Comparison of ENCODE assay signal across 8 mouse cellular contexts in the genomic region with DNA sequence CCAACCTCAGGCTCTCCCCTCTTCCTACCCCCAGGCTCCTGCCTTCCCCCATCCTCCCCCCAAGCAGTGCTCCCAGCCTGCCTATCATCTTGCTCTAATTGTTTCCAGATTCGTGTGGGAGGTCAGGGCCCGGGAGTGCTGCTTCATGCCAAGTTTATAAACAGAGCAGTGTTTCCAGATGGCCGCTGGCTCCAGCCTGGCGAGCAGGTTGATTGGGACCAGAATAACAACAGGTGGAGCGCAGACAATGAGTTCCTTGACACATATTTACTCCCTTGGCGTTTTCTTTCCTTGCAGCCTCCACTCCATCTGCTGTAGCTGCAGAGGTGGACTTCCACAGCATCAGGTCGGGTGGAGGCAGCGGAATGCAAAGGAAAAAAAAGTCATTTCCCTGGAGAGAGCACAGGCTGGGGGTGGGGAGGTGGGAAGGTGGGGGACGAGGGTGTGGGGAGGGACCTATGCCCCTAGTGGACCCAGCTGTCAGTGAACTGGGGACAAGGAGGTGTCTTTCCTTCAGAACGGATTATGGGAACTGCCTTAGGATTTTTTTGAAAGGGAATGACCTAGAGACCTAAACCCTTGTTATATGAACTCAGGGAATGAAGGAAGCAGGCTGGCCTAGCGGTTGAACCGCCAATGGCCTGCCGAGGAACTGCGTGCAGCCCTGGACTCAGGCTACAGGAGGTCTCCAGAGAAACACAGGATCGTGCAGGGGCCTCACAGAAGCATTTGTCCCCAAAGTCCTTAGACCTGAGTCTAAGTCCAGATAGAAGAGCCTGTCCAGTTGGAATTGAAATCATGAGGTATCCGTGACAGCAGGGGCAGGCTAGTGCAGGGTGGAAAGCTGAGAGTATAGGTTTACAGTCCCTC.
A peak's percentile ranks its signal among the peaks of the same experiment; 100 is the strongest.
DNase-seq lines count a peak whose midpoint lies in the region; ATAC-seq and TF ChIP-seq lines count a peak whose summit lies in the region.

No protein-coding gene starts in this region.

- WGBS in embryonic facial prominence, embryonic 13.5 days: 3% methylated on average over 16 of the region's 16 CpGs
- 4% methylated on average over 16 of the region's 16 CpGs for WGBS in midbrain, embryonic 15.5 days

- TF ChIP-seq POLR2A in testis, adult 2 months (IDR thresholded peaks at IDR 0.05; ENCODE audit: control insufficient read depth, low read depth, low read length): no peak

- DNase-seq in adrenal gland, adult 8-10 months: peak; percentile 17
- peak; percentile 79 to 89 for DNase-seq in heart, adult 18-20 months
- peak; percentile 14 for DNase-seq in kidney, adult 11 months
- DNase-seq in left cerebral cortex, postnatal 14 days (ENCODE audit: low spot score in 2 of 2): peak; percentile 24 to 41
- no peak for DNase-seq in thymus, postnatal 36 days

- no peaks in the 10 kb centered on the region for H3K36me3 ChIP-seq in embryonic facial prominence, embryonic 13.5 days
- no peaks in the 10 kb centered on the region for H3K36me3 ChIP-seq in midbrain, embryonic 15.5 days (replicated peaks)
- no peaks in the 10 kb centered on the region for H3K36me3 ChIP-seq in testis, adult 2 months (ENCODE audit: control insufficient read depth, insufficient read depth, low read length)

- no peak overlapping the region for H3K9ac ChIP-seq in embryonic facial prominence, embryonic 13.5 days
- no peak overlapping the region for H3K9ac ChIP-seq in midbrain, embryonic 15.5 days

- peak overlapping the region; percentile 88 for H3K27ac ChIP-seq in embryonic facial prominence, embryonic 13.5 days
- no peak overlapping the region for H3K27ac ChIP-seq in midbrain, embryonic 15.5 days
- H3K27ac ChIP-seq in testis, adult 2 months (ENCODE audit: control insufficient read depth, insufficient read depth, low read depth, low read length): no peak overlapping the region; the same call in 1 of the 2 replicates

- H3K4me1 ChIP-seq in embryonic facial prominence, embryonic 13.5 days: peaks cover 54% of the 10 kb centered on the region
- H3K4me1 ChIP-seq in midbrain, embryonic 15.5 days: peaks cover 12% of the 10 kb centered on the region
- peaks cover 15% of the 10 kb centered on the region for H3K4me1 ChIP-seq in testis, adult 2 months (ENCODE audit: control insufficient read depth, insufficient read depth, low read length)

- no peak overlapping the region for H3K4me3 ChIP-seq in embryonic facial prominence, embryonic 13.5 days
- H3K4me3 ChIP-seq in midbrain, embryonic 15.5 days: no peak overlapping the region
- no peak overlapping the region; the same call in 1 of the 2 replicates for H3K4me3 ChIP-seq in testis, adult 2 months (ENCODE audit: control insufficient read depth, low read depth, low read length)

- peak; percentile 15; the same call in 1 of the 2 replicates for TF ChIP-seq CTCF in testis, adult 2 months (IDR thresholded peaks at IDR 0.05; ENCODE audit: control insufficient read depth, insufficient read depth, insufficient replicate concordance, low read depth, low read length)

- peak overlapping the region; percentile 48 for H3K4me2 ChIP-seq in embryonic facial prominence, embryonic 13.5 days
- peak overlapping the region; percentile 28 for H3K4me2 ChIP-seq in midbrain, embryonic 15.5 days

- no peaks in the 10 kb centered on the region for H3K9me3 ChIP-seq in embryonic facial prominence, embryonic 13.5 days
- H3K9me3 ChIP-seq in midbrain, embryonic 15.5 days: no peaks in the 10 kb centered on the region

- intact Hi-C loops in left cerebral cortex, postnatal 14 days (cut with DNase I): no loop called here

- no peaks in the 10 kb centered on the region for H3K27me3 ChIP-seq in embryonic facial prominence, embryonic 13.5 days
- H3K27me3 ChIP-seq in midbrain, embryonic 15.5 days (replicated peaks): no peaks in the 10 kb centered on the region
- no peaks in the 10 kb centered on the region for H3K27me3 ChIP-seq in testis, adult 2 months (ENCODE audit: control insufficient read depth, insufficient read depth, low read length)

- ATAC-seq in embryonic facial prominence, embryonic 13.5 days (ENCODE audit: insufficient number of reproducible peaks, insufficient read depth, low FRiP score, low TSS enrichment, low read depth): peak; percentile 88
- peak; percentile 90 for ATAC-seq in midbrain, embryonic 15.5 days (replicated peaks)

Comparison
In these comparisons a context has a peak if more than half of its experiments do, and no peak if none do; other contexts are left out.
1. DNase-seq: peak in adrenal gland, adult 8-10 months (single experiment), heart, adult 18-20 months (2 of 2), kidney, adult 11 months (single experiment) and left cerebral cortex, postnatal 14 days (2 of 2); none in thymus, postnatal 36 days (0 of 2).